Mouse (Mus musculus) C2C12 (cell line): ENCODE measurements around the gene B3gnt5. TPM values are rescaled to one million over a fixed set of nuclear protein-coding genes. Genes with fewer than 3 reads are reported as not detected.
"Not testable (repeated sequence)": the region's sequence is repeated elsewhere in the genome, so short reads cannot be mapped to it uniquely, and the experiment has no call there.

Experiments
- H3K27me3 ChIP-seq: one replicate; pipeline ENCODE4 v1.6.1; 2011; ENCODE audit not compliant: control insufficient read depth, insufficient read depth, insufficient read length
- H3K36me3 ChIP-seq: one replicate; pipeline ENCODE4 v1.6.1; 2011; ENCODE audit not compliant: control insufficient read depth, insufficient read depth
- H3K4me3 ChIP-seq: one replicate; pipeline ENCODE4 v1.5.1; 2011; ENCODE audit warnings: mild to moderate bottlenecking, control low read depth; ENCODE audit not compliant: poor library complexity, insufficient read depth, severe bottlenecking
- H3K79me2 ChIP-seq: one replicate; pipeline ENCODE4 v1.6.1; 2011; ENCODE audit not compliant: control insufficient read depth, insufficient read depth
- H3K79me3 ChIP-seq: one replicate; pipeline ENCODE4 v1.6.1; 2011; ENCODE audit warnings: low read depth, control low read depth
- H3ac ChIP-seq: one replicate; pipeline ENCODE3; 2011; ENCODE audit warnings: low read depth; ENCODE audit not compliant: control insufficient read depth, insufficient read length
- CEBPB ChIP-seq: IDR thresholded peaks from one replicate; pipeline ENCODE4 v1.6.1; 2011; ENCODE audit warnings: low read depth, mild to moderate bottlenecking, control low read depth, moderate library complexity
- CTCF ChIP-seq: IDR thresholded peaks from one replicate; pipeline ENCODE4 v1.5.1; 2011; ENCODE audit not compliant: control insufficient read depth, insufficient read depth, insufficient read length
- FOSL1 ChIP-seq: IDR thresholded peaks from one replicate; pipeline ENCODE4 v1.8.0; 2011; ENCODE audit warnings: mild to moderate bottlenecking, low read length; ENCODE audit not compliant: poor library complexity, insufficient read depth, severe bottlenecking
- MAX ChIP-seq: IDR thresholded peaks from one replicate; pipeline ENCODE4 v1.6.1; 2011; ENCODE audit warnings: mild to moderate bottlenecking, control low read depth
- MYOD1 ChIP-seq: IDR thresholded peaks from one replicate; pipeline ENCODE4 v1.6.1; 2011; ENCODE audit warnings: low read depth; ENCODE audit not compliant: control insufficient read depth, insufficient read length
- MYOG ChIP-seq: IDR thresholded peaks from one replicate; pipeline ENCODE4 v1.6.1; 2011; ENCODE audit not compliant: control insufficient read depth, insufficient read length; ENCODE audit errors: extremely low read depth
- USF1 ChIP-seq: IDR thresholded peaks from one replicate; pipeline ENCODE4 v1.6.1; 2011; ENCODE audit warnings: low read depth, mild to moderate bottlenecking, control low read depth, moderate library complexity
- long read RNA-seq, 2 experiments: library from polyadenylated mRNA; unstranded; transcript quantifications; one replicate each; pipeline ENCODE4 v2.0.0; 2019 to 2020
- polyA plus RNA-seq: library from polyadenylated mRNA; unstranded; fragments of >200 nt; fragmentation: generic; extraction: Trizol; gene quantifications from one replicate; pipeline ENCODE4 v1.2.1, GENCODE M21; 2012; ENCODE audit warnings: missing spikeins

B3gnt5 gene
- 0.30 TPM for polyA plus RNA-seq
- long read RNA-seq, experiment 1 = 0 reads
- long read RNA-seq, experiment 2, full-length matches to known transcripts = 3 of 4 reads
- long read RNA-seq, experiment 2, partial matches to known transcripts = 0 of 4 reads
- long read RNA-seq, experiment 2, other reads (novel, unspliced or antisense) = 1 of 4 reads

DNA sequence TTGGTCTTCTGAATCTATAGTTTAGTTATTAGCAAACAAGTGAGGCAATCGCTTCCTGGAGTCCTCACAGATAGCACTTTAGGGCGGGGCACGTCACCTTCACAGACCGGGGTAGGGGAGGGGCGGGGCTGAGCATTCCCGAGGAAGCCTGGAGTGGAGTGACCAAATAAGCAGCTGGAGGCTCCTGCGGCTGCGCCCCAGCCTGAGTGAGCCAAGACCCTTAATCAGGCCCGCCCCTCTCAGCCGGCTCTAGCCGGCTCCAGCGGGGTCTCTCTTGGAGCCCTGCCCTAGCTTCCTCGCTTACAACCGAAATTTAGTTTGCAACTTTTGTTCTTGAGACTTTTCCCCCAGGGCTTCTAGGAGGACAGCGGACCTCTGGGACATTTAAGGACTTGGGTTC lies at the start of gene B3gnt5:
Gene B3gnt5, plus strand, starts transcription at position 135 of the 400 bp plus-strand sequence.
- H3K4me3 ChIP-seq = peak within 1 kb of the TSS; percentile 11
- peak within 1 kb of the TSS; percentile 51 for H3ac ChIP-seq
- no peaks in the 10 kb centered on the region for H3K27me3 ChIP-seq
- H3K79me2 ChIP-seq = no peaks in the 10 kb centered on the region
- TF ChIP-seq MYOD1 (no peak), MAX (no peak), USF1 (no peak), MYOG (no peak), CTCF (no peak), FOSL1 (no peak), CEBPB (no peak)
- H3K36me3 ChIP-seq = no peaks in the 10 kb centered on the region
- H3K79me3 ChIP-seq = no peaks in the 10 kb centered on the region

DNA sequence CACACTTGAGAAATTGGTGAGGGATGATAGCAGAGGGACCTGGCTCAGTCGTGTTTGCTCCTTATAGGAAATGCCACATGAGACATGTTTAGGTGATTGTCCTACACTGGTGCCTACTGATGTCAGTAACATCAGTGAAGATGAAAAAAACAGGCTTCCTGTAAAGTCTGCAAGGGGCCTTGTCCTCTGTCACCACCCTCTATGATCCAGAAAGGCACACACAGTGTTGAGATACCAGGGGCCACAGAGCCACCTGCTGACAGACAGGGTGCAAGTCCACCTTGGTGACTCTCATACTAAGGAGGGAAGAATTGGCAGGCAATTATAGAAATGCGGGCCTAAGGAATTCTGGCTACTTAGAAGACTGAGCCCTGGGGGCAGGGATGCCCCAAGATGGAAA lies 39.0 kb upstream of the B3gnt5 start:
- Histone ChIP-seq H3K79me3 (no peaks in the 10 kb centered on the region), H3K27me3 (no peaks in the 10 kb centered on the region), H3K36me3 (no peaks in the 10 kb centered on the region), H3K79me2 (no peaks in the 10 kb centered on the region), H3K4me3 (no peak overlapping the region), H3ac (no peak overlapping the region)
- no peak for TF ChIP-seq MAX
- TF ChIP-seq CTCF = no peak
- no peak for TF ChIP-seq MYOD1
- no peak for TF ChIP-seq MYOG
- TF ChIP-seq FOSL1 = no peak
- no peak for TF ChIP-seq USF1
- TF ChIP-seq CEBPB = no peak

DNA sequence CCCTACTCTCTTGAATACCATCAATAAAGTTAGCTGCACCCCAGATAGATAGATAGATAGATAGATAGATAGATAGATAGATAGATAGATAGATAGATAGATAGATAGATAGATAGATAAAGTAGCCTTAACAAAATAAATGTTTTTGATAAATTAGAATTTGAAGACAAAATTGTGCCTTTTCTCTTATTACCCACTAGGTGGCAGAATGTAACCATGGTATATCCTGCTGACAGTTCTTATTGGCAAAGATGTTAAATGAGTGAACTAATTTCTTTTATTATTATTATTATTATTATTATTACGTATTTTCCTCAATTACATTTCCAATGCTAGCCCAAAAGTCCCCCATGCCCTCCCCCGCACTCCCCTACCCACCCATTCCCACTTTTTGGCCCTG lies 35.9 kb upstream of the B3gnt5 start:
- not testable (repeated sequence) for H3K36me3 ChIP-seq, H3K79me2 ChIP-seq, H3K27me3 ChIP-seq, H3ac ChIP-seq, H3K79me3 ChIP-seq, H3K4me3 ChIP-seq

DNA sequence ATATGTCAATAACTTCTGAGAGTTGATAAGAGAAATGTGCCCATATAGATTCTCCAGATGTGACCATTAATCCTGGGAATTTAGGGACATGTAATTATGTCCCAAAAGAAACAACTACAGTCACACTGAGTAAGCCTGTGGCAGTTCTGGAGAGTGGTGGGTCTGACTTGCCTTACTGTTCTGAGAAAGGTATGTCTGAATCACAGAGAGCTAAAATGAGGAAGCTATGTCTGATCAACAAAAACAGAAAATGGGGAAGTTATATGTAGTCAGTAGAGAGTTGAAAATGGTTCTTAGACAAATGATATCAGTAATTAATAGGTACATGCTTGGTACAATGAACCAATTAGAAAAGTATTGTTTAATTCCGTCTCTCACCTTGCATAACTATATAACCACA lies 27.1 kb upstream of the B3gnt5 start:
- no peaks in the 10 kb centered on the region for H3K79me3 ChIP-seq
- TF ChIP-seq MYOG = no peak
- TF ChIP-seq CTCF = no peak
- no peak for TF ChIP-seq MYOD1
- TF ChIP-seq USF1 = no peak
- no peak for TF ChIP-seq CEBPB
- TF ChIP-seq FOSL1 = no peak
- no peak for TF ChIP-seq MAX
- no peaks in the 10 kb centered on the region for H3K36me3 ChIP-seq
- no peak overlapping the region for H3K4me3 ChIP-seq
- no peaks in the 10 kb centered on the region for H3K79me2 ChIP-seq
- no peak overlapping the region for H3ac ChIP-seq
- no peaks in the 10 kb centered on the region for H3K27me3 ChIP-seq

GRCm38 (mm10) chr16:19760505-19761496 lies 793 bp downstream of the B3gnt5 start:
- Histone ChIP-seq H3K36me3 (no peaks in the 10 kb centered on the region), H3ac (peak overlapping the region; percentile 51), H3K79me2 (no peaks in the 10 kb centered on the region), H3K4me3 (peak overlapping the region; percentile 11), H3K27me3 (no peaks in the 10 kb centered on the region), H3K79me3 (no peaks in the 10 kb centered on the region)
- TF ChIP-seq MYOD1 = no peak
- no peak for TF ChIP-seq FOSL1
- no peak for TF ChIP-seq CEBPB
- no peak for TF ChIP-seq CTCF
- no peak for TF ChIP-seq MYOG
- no peak for TF ChIP-seq MAX
- TF ChIP-seq USF1 = no peak

DNA sequence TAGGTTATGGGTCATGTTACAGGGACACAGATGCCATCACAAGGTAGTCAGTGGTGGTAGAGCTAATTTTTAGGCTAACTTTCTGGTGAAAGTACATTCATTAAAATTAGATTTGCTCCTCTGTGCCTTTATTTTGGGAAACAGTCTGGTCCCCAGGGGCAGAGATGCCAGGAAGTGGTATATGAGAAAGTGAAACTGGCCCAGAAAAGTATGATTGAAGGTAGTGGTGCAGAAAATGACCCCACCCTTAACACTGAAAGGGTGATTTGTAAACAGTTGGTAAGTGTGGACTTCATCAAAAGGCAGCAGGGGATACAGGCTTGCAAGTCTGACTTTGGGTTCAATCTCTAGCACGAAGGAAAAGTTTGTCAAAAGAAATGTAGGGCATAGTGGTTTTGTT lies 1.7 kb downstream of the B3gnt5 start:
- Histone ChIP-seq H3K4me3 (no peak overlapping the region), H3K27me3 (no peaks in the 10 kb centered on the region)
- TF ChIP-seq CEBPB = no peak
- no peak for TF ChIP-seq MYOD1
- TF ChIP-seq CTCF = no peak
- TF ChIP-seq USF1 = no peak
- no peak for TF ChIP-seq MAX
- no peak for TF ChIP-seq FOSL1
- no peak for TF ChIP-seq MYOG

More for the DNA sequence above, 1.7 kb downstream of the B3gnt5 start:
- Histone ChIP-seq H3K79me2 (no peaks in the 10 kb centered on the region), H3K79me3 (no peaks in the 10 kb centered on the region), H3ac (no peak overlapping the region), H3K36me3 (no peaks in the 10 kb centered on the region)
